Mouse (Mus musculus): ENCODE data around the gene Krt7.

Krt7 gene

GRCm38 (mm10) chr15:101410775-101411174, at the start of gene Krt7:
TSS of gene Krt7 (plus strand) at chr15:101411043.
- DNase-seq (ENCODE audit: low read depth, low spot score): no peak

DNA sequence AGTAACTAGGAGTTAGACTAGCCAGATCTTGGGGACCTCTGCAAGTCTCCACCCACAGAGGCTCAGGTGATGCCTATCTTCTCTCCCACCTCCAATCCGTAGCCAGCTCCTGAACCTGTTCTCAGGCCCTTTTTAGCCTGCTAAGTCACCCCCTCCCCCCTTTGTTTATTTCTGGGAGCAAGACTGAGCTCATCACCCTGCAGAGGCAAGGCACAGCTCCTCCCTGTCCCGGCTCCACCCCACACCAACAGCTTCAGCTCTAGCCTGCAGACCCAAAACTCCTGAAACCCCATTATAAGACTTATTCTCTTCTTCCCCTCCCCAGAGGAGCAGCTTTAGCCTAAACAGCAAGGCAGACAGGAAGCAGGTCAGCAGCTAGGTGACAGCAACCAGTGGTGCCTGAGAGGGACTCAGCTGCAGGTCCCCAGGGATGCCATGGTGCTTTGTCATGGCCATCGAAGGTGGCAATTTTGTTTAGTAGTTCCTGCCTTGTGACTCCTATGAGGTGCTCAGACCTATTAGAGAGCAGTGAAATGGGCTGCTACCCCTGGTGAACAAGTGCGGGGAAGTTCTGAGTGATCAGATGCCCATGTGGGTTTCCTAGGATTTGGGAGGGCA, 48.3 kb upstream of the Krt7 start:
- DNase-seq (ENCODE audit: low read depth, low spot score): no peak

DNA sequence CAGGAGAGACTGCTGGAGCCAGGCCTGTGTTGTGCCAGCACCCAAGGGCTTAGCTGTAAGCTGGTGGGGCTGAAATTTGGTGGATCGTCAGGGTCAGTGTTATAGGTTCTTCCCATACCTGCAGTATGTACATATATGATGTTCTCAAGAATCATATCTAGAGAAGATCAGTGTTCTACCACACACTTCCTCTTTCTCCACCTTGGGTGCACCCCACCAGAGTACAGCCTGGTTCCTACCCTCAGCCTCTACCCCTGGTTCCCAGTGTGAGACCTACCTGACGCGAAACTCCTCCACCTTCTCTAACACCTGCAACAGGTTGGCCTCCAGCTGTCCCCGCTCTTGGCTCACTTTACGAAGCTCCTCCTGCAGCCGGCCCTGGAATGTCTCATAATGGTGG, 46.9 kb upstream of the Krt7 start:
- DNase-seq (ENCODE audit: low read depth, low spot score): no peak

GRCm38 (mm10) chr15:101364425-101364824, 46.4 kb upstream of the Krt7 start:
- no peak for DNase-seq (ENCODE audit: low read depth, low spot score)

DNA sequence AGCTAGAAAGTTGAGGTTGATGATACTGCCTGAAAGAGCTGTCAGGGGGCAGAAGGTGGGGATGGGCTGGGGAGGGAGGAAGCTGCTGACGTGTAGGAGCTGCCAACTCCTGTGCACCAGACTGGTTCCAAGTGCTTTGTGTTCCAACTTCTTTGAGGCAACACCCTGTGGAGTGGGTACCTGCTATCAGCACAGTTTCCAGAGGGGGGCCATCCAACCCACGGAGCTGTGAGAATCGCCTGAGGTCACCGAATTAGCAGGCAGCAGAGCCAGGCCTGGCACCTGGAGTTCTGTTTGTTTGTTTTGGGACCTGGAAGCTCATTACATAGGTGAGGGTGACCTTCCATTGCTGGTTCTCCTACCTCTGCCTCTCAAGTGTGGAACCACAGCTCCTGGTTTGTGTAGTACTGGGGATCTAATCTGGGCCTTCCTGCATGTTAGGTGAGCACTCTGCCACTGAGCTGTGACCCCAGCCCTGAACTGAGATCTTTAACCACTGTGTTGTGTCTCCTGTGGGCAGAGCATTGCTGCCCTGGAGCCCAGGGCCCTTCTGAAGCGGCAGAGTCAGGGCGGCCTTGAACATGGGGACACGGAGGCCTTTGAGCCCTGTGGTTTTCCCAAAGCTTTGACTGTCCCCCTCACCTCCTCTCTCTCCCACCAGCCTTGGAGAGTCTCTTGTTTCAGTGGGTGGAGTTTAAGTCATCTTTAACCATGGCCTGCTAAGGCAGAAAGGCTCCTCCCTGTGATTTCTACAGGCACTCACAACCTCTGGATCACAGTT, 45.8 kb upstream of the Krt7 start:
- no peak for DNase-seq (ENCODE audit: low read depth, low spot score)

DNA sequence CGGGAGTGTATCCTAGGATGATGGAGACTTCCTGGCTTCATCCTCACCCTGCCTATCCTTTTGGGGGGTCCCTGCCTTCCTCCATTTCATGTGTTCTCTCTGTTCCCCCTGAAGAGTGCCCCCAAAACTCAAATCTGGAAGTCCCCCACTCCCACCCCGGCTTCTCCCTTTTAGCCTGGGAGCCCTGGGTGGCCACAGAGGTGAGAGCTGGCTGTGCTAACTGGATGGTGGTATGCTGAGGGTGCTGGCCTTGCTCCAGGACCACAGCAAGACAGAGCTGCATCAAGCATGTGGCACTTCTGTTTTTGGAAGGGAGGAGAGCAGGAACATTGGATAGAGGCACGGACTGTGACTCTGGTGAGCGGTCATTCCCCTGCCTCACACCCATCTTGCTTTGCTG, 45.1 kb upstream of the Krt7 start:
- no peak for DNase-seq (ENCODE audit: low read depth, low spot score)

DNA sequence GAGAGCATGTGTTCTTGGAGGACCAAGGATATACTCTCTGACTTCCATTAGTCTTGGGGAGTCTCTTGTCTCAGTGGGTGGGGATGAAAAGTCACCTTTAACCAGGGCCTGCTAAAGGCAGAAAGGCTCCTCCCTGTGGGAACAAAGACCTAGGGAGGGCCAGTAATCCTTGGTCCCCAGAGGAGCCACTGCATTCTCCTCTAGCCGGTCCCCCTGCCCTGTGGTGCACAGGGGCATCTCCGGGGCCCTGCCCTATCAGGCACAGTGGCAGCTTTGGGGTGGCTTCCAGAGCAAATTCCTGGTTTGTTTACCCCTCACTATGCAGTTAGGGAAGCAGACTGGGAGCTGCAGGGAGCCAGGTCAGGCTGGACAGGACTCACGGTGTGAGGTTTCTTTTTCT, 44.4 kb upstream of the Krt7 start:
- DNase-seq (ENCODE audit: low read depth, low spot score): no peak

GRCm38 (mm10) chr15:101366926-101367325, 43.9 kb upstream of the Krt7 start:
- no peak for DNase-seq (ENCODE audit: low read depth, low spot score)

GRCm38 (mm10) chr15:101367497-101367896, 43.3 kb upstream of the Krt7 start:
- no peak for DNase-seq (ENCODE audit: low read depth, low spot score)

DNA sequence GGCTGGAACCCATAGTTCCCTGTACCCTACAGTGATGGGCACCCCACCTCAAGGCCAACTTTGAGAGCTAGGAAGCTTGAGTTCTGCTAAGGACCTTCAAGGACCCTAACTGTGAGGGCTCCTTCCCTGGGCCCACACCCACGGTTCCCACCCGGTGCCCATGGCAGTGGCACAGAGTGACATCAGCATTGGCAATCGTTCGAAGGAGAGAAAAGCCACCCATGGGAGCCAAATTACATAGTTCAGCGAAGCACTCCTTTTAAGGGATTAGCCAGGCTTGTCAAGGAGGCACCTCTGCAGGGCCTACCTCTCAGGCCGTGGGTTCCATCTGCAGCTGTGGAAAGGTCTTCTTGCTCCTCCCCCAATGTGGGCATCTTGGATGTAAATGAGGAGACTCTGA, 42.8 kb upstream of the Krt7 start:
- DNase-seq (ENCODE audit: low read depth, low spot score): no peak

GRCm38 (mm10) chr15:101368502-101369381, 42.1 kb upstream of the Krt7 start:
- no peak for DNase-seq (ENCODE audit: low read depth, low spot score)

- DNase-seq (ENCODE audit: low read depth, low spot score): no peak
Observed at GRCm38 (mm10) chr15:101369382-101370100, 41.3 kb upstream of the Krt7 start.

- DNase-seq (ENCODE audit: low read depth, low spot score): no peak
Observed at GRCm38 (mm10) chr15:101370101-101370911, 40.5 kb upstream of the Krt7 start, which contains the start of gene Krt80. TSS of gene Krt80 (minus strand) at chr15:101370162.

- no peak for DNase-seq (ENCODE audit: low read depth, low spot score)
Observed at GRCm38 (mm10) chr15:101371141-101371985, 39.5 kb upstream of the Krt7 start.

- DNase-seq (ENCODE audit: low read depth, low spot score): no peak
Observed at GRCm38 (mm10) chr15:101372131-101372977, 38.5 kb upstream of the Krt7 start.

GRCm38 (mm10) chr15:101373286-101373898, 37.5 kb upstream of the Krt7 start:
- DNase-seq (ENCODE audit: low read depth, low spot score): no peak

DNA sequence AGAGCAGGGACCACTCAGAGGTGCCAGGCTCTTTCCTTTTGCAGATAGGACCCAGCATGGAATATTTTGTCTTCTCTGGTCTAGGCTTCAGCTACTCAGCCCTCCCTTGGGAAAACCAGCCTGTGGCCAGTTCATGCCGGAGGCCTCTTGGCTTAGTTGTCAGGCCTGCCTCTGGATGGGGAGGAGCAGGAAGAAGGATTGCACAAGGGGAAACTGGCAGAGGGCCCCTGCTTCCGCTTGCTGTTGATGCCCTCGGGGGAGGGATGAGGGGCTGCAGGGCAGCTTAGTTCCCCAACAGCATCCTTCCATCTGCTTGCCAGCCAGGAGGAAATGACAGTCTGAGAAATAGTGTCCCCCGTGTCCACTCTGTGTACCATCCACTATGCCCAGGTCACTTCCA, 36.0 kb upstream of the Krt7 start:
- no peak for DNase-seq (ENCODE audit: low read depth, low spot score)

GRCm38 (mm10) chr15:101375956-101376775, 34.7 kb upstream of the Krt7 start:
- DNase-seq (ENCODE audit: low read depth, low spot score): no peak

Measured in R1 (cell line).